Mouse (Mus musculus) liver, embryonic 14.5 days (tissue): ENCODE data around the gene Celf2.

Experiments used
- CTCF ChIP-seq: IDR thresholded peaks from 2 replicates; pipeline ENCODE4 v1.5.1; 2016; ENCODE audit warnings: antibody characterized with exemption, low read depth, control low read depth
- EP300 ChIP-seq: IDR thresholded peaks from 2 replicates; pipeline ENCODE4 v1.6.1; 2016; ENCODE audit warnings: antibody characterized with exemption, low read depth

DNA sequence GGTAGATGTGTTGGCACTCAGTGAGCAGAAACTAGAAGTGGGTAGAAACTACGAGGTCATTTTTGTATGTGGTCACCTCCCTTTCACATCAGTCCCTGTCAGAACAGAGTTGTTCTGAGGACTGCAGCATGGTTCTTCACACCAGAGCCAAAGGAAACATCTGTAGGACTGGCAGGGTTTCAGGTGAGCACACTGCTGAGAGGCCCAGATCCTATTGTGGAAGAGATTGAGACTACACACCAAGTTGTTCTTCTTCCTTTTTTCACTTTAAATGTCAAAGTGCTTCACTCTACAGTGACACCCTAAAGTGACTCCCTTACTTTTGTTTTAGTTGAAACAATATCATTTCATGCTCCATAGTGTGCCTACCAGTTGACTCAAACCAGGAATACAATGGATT is 804.6 kb downstream of the Celf2 start:
- no peak for TF ChIP-seq CTCF
- no peak for TF ChIP-seq EP300
